Mouse (Mus musculus) MN1 (cell line): ENCODE measurements at regions not wholly inside any gene's neighbourhood (a gene's known extent, or its start where the extent isn't known, plus 50 kb on each side); places are given as distances from the start of the nearest gene placed in this dataset.

Experiments used
- DNase-seq: peaks from one replicate; pipeline ENCODE4 v3.0.0-alpha.2; 2016; ENCODE audit warnings: low spot score

GRCm38 (mm10) chr1:69470614-69471250 lies 216.3 kb downstream of the Ikzf2 start:
- DNase-seq = no peak

DNA sequence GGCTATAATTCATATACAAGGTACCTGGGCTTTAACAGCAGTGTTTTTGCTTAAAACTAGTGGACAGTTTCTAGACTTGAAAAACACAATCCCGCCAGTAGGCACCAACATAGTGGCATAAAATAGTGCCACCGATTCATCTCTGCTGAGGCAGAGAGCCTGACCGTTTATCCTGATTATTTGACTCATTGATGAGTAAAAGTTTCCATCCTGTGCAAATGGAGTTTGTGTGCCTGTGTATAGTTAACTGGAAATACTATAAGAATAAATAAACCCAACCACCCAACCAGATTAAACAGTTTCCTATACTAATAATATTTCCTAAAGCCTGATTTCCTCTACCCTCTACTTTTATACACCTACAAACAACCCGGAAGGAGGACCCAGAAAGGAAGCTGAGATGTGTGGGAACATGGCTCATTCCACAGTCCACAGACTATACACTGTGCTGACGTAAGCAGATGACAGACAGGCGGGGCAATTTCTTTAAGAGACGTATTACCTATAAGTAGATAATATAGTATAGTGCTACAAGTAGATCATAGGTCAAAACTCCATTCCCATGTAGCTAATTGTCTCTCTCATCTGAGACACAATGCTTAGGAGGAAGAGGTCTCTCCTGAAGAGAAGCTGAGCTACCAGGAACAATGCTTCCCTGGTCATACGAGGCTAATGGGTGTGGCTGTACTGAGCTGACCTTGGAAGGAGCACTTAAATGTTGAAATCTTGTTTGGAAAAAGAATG lies 217.7 kb downstream of the Ikzf2 start:
- no peak for DNase-seq

- DNase-seq = no peak
These were observed 220.3 kb downstream of the Ikzf2 start for GRCm38 (mm10) chr1:69466534-69467275.

DNA sequence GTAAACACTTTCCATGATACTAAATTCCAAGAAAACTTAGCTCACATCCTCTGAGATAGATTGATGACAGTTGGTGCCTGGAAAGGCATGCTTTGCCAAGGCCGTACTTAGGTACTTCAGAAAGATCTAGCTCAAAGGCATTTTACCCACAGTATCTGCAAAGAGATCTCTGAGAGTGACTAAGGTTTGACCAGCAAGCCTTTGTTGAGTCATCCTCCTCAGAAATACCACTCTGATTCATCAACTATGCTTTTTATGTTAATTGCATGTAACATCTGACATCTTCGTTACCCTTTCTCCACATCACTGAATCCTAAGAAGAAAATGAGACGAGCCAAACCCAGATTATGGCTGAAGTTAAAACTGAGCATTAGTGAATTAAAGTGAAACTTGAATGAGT lies 225.9 kb downstream of the Ikzf2 start:
- no peak for DNase-seq

DNA sequence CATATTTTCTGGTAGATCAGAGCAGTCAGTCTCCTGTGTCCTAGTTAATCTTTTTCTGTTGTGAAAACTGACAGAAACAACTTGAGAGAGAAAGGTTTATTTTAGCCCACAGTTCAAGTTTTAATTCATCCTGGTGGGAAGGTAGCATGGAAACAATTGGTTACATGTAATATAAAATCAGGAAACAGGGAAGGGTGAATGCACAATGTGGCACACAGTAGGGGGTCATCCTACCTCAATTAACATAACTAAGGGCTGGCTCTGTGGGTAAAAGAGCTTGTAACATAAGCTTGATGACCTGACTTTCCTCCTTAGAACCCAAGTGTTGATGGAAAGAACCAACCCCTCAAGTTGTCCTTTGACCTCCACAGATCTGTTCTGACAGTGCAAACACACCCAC lies 227.1 kb downstream of the Ikzf2 start:
- DNase-seq = no peak

DNA sequence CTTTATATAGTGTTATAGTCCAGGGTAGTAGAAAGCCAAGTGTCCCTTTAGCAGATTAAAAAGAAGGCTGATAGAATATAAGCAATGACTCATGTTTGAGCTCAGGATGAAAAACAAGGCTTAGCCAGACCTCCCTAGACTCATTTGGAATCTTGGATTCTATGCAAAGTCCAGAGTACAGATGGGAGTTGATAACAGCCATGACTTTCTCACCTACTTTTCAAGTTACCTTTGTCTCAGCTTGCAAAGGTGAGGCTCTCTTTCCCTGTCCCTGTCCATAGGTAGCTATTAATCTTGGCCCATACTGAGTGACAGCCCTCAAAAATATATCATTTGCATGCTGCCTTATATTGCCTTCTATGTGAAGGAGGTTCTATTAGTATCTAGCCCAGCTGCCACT lies 229.6 kb downstream of the Ikzf2 start:
- DNase-seq = no peak

DNA sequence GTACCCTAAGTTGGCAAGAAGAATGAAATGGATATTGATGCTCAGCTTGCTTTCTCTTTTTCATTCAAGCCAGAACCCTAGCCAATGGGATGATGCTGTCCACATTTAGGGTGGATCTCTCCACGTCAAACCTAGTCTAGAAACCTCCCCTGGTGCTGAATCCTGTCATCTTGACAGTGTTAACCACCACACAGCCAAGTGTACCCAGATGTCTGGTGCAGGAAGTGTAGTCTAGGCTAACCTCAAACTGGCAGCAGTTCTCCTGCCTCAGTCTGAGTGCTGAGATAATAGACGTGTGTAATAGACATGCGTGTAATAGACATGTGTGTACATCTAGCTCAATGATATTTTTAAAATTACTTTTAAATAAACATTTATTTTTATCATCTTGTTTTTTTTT lies 233.1 kb downstream of the Ikzf2 start:
- DNase-seq = no peak

GRCm38 (mm10) chr1:69452910-69453309 lies 234.1 kb downstream of the Ikzf2 start:
- DNase-seq = no peak

- DNase-seq = no peak
These were observed 236.6 kb downstream of the Ikzf2 start for GRCm38 (mm10) chr1:69450455-69450854.

GRCm38 (mm10) chr1:69447276-69447675 lies 239.8 kb downstream of the Ikzf2 start:
- DNase-seq = no peak

DNA sequence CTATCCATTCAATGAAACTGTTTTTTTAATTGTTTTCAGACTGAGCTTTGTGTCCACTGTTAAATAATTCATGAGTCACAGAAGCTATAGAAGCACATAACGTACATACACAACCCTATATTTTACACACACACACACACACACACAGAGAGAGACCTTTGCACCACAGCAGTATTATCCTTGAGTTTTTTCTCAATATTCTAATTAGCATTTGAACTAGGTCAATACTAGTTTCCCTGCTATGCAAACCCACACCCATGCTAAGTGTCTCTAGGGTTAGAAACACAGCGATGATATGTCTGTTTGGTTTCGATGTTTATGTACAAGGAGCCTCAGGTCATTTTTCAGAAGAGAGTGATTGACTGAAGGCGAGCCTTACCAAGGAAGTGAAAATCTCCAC lies 242.3 kb downstream of the Ikzf2 start:
- no peak for DNase-seq

GRCm38 (mm10) chr1:69443466-69443865 lies 243.6 kb downstream of the Ikzf2 start:
- no peak for DNase-seq

- DNase-seq = no peak
These were observed 246.3 kb downstream of the Ikzf2 start for GRCm38 (mm10) chr1:69440564-69441334.

GRCm38 (mm10) chr1:69437042-69437441 lies 250.0 kb downstream of the Ikzf2 start:
- DNase-seq = no peak

GRCm38 (mm10) chr1:69433655-69434357 lies 253.2 kb downstream of the Ikzf2 start:
- DNase-seq = no peak

DNA sequence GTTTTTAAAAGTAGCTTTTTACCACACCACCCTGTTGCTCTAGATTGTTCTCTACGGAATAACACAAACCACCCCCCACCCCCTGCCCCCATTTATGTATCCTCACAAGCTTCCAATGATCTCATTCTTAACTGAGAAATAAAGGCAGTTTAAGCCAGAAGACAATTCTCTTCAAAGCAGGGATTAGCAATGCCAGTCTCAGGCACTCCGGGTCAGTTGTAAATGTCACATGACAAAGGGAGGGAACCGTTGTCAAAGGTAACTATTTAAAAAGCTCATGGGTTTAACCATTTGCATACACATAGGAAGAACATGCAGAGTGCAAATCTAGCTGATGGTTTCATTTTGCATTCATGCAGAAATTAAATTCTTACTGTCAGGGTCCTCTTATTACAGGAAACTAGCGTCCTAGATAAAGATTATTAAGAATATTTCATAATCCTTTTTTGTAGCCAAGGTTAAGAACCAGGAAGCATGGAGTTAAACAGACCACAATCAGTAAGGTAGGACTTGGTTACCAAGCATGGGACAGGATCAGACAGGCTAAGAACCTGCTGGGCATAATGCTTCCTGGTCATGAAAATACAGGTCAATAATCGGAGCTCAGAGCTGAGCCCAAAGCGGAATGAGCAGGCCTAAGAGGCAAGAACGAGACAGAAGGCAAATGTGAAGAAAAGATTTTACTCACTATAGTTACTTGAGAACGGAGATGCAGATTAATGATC lies 256.2 kb downstream of the Ikzf2 start:
- DNase-seq = no peak

GRCm38 (mm10) chr1:69429632-69430031 lies 257.4 kb downstream of the Ikzf2 start:
- no peak for DNase-seq

GRCm38 (mm10) chr1:69397676-69398075 lies 289.4 kb downstream of the Ikzf2 start:
- DNase-seq = no peak

DNA sequence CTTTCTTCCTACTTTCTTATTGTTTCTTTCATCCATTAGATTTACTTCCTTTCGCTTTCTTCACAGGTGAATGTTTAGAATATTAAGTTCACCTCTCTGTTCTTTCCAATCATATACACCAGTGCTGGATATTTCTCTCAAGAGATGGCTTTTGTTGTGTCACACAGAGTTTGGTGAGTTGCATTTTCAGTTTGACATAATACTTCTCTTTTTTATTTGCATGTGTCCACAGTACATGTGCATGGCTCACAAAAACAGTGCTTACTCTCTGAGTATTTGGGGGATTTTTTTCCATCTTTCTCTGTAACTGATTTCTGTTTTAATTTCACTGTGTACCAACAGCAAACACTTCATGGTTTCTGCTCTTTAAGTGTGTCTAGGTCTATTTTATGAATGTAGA lies 274.5 kb upstream of the Erbb4 start:
- no peak for DNase-seq

GRCm38 (mm10) chr1:69379741-69380140 lies 271.9 kb upstream of the Erbb4 start:
- DNase-seq = no peak
